8 mouse cellular contexts compared by ENCODE assay signal in the genomic region with DNA sequence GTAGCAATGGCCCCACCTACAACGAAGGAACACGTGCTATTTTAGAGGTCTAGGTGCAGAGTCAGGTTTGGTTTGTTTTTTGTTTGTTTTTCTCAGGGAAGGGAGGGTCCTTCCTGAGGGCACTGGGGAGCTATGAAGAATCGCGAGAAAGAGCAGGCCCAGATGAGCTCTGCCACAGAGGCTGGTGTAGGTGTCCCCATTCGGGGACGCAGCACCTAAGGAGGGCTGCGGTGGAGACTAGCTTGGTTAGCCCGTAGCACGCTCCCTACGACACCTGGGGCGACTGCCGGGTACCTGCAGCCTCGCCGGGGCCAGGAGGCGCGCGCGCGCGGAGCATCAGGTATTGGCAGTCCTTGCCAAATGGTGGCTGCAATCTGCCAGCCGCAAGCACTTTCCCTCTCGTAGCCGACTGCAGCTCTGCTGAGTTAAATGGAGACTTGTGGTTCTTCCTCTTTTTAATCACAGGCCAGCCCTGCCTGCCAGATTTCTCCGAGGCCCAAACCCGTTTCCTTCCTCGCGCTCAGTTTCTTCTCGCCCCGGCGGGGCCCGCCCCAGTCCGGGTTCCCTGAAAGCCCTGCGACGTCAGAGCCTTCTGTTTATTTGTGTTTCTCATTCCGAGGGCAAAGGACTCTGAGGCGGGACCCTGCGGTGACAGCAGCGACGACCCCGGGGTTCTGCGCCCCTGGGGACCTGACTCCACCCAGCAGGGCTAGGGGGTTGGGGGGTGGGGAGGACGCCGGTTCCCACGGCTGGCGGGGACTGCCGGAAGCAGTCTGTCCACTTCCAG. TPM values are rescaled to one million over a fixed set of nuclear protein-coding genes. Genes with fewer than 3 reads are reported as not detected.
DNase-seq lines count a peak whose midpoint lies in the region; ATAC-seq and TF ChIP-seq lines count a peak whose summit lies in the region.

No protein-coding gene starts in this region.

- no peaks in the 10 kb centered on the region for H3K27me3 ChIP-seq in intestine, embryonic 16.5 days (replicated peaks; ENCODE audit: control insufficient read depth, insufficient read depth, low read length)

- no peaks in the 10 kb centered on the region for H3K36me3 ChIP-seq in intestine, embryonic 16.5 days (ENCODE audit: control insufficient read depth, insufficient read depth, low read length)

- no peak for TF ChIP-seq CTCF in lung, adult 2 months (IDR thresholded peaks at IDR 0.05; ENCODE audit: insufficient read depth, low read length)

- ATAC-seq in intestine, embryonic 16.5 days = no peak
- peak; percentile 17 for ATAC-seq in neutrophil, adult 5-6 weeks (ENCODE audit: extremely low read depth, insufficient number of reproducible peaks, low FRiP score, poor library complexity, severe bottlenecking)

- TF ChIP-seq POLR2A in lung, adult 2 months (IDR thresholded peaks at IDR 0.05; ENCODE audit: borderline replicate concordance, extremely low read depth, low read depth, low read length) = peak; percentile 57; the same call in 1 of the 2 replicates

- H3K4me2 ChIP-seq in intestine, embryonic 16.5 days (ENCODE audit: low read depth, low read length) = peak overlapping the region; percentile 92

- H3K4me3 ChIP-seq in brown adipose tissue, adult 24 weeks (ENCODE audit: insufficient read depth, low read depth, low read length) = peak overlapping the region; percentile 98
- peak overlapping the region; percentile 91 for H3K4me3 ChIP-seq in intestine, embryonic 16.5 days (ENCODE audit: low read length)
- H3K4me3 ChIP-seq in lung, adult 2 months (replicated peaks; ENCODE audit: extremely low read depth, low read depth, low read length) = peak overlapping the region; percentile 63

- WGBS in intestine, embryonic 16.5 days = 1% methylated on average over 46 of the region's 46 CpGs
- 2% methylated on average over 46 of the region's 46 CpGs for whole genome bisulfite sequencing in lung, adult 2 months

- H3K27ac ChIP-seq in brown adipose tissue, adult 24 weeks (replicated peaks; ENCODE audit: low read depth, low read length) = peak overlapping the region; percentile 88
- H3K27ac ChIP-seq in intestine, embryonic 16.5 days (ENCODE audit: low read length) = peak overlapping the region; percentile 85

- peak; percentile 73 for DNase-seq in layer of hippocampus, adult 11-12 months (ENCODE audit: low spot score)
- DNase-seq in layer of hippocampus, postnatal 25 days (ENCODE audit: extremely low spot score in 1 of 2, low spot score in 1 of 2) = no peak
- peak; percentile 99 for DNase-seq in heart, adult 11 months
- peak; percentile 80 for DNase-seq in lung, adult 2 months
- DNase-seq in urinary bladder, postnatal 36 days (ENCODE audit: low spot score in 2 of 2) = peak; percentile 56 to 70

- H3K9ac ChIP-seq in intestine, embryonic 16.5 days (ENCODE audit: low read depth, low read length) = peak overlapping the region; percentile 67

- peaks cover 5% of the 10 kb centered on the region for H3K4me1 ChIP-seq in brown adipose tissue, adult 24 weeks (ENCODE audit: control insufficient read depth, insufficient read depth, insufficient read length, low read length)
- H3K4me1 ChIP-seq in intestine, embryonic 16.5 days (ENCODE audit: control insufficient read depth, insufficient read depth, low read length) = peaks cover 41% of the 10 kb centered on the region
- peaks cover 23% of the 10 kb centered on the region for H3K4me1 ChIP-seq in lung, adult 2 months (ENCODE audit: control insufficient read depth, insufficient read depth, low read length)

- H3K9me3 ChIP-seq in intestine, embryonic 16.5 days (ENCODE audit: control insufficient read depth, low read length) = no peaks in the 10 kb centered on the region

RNA-seq across cellular contexts. Expression of a gene that starts 1.1 kb away (rescaled TPM):
- total RNA-seq in layer of hippocampus, postnatal 25 days (2021) = 10 to 100 TPM; 22.0 TPM
- 7.9 and 8.2 TPM in 2 replicates for polyA plus RNA-seq in brown adipose tissue, adult 24 weeks (2012; ENCODE audit: insufficient read depth, insufficient read length, missing spikeins)
- polyA plus RNA-seq in intestine, embryonic 16.5 days (2015; fragmentation: Nextera tagmentation; extraction: Ambion mirVana) = 7.7 and 9.9 TPM in 2 replicates
- polyA plus RNA-seq in lung, adult 2 months (2012; rRNA removed) = 58.8 and 106 TPM in 2 replicates
- total RNA-seq in neutrophil, adult 5-6 weeks (2017) = 77.7 and 81.7 TPM in 2 replicates

RNA-seq across cellular contexts. Expression of a gene that starts 10.2 kb away (rescaled TPM):
- 10 to 100 TPM in 1 of 2 experiments, 1 to 10 TPM in 1; 7.8 to 10.2 TPM for total RNA-seq in layer of hippocampus, postnatal 25 days (2021)
- 2.5 and 3.0 TPM in 2 replicates for polyA plus RNA-seq in brown adipose tissue, adult 24 weeks (2012; ENCODE audit: insufficient read depth, insufficient read length, missing spikeins)
- 38.1 and 44.6 TPM in 2 replicates for polyA plus RNA-seq in intestine, embryonic 16.5 days (2015; fragmentation: Nextera tagmentation; extraction: Ambion mirVana)
- 20.4 and 25.3 TPM in 2 replicates for polyA plus RNA-seq in lung, adult 2 months (2012; rRNA removed)
- total RNA-seq in neutrophil, adult 5-6 weeks (2017) = 1.1 and 1.5 TPM in 2 replicates

Comparison
In these comparisons a context has a peak if more than half of its experiments do, and no peak if none do; other contexts are left out.
1. DNase-seq: peak in layer of hippocampus, adult 11-12 months (single experiment), heart, adult 11 months (single experiment), lung, adult 2 months (single experiment) and urinary bladder, postnatal 36 days (2 of 2); none in layer of hippocampus, postnatal 25 days (0 of 2).
2. Peak in every context shown above with its lines, with median percentiles within 50 percentile points of each other: H3K4me3 ChIP-seq.